Mouse (Mus musculus) liver, embryonic 14.5 days (tissue): Measurements from ENCODE around the gene Gm10135.
A peak's percentile ranks its signal among the peaks of the same experiment; 100 is the strongest.

Experiments
- CTCF ChIP-seq: IDR thresholded peaks from 2 replicates; pipeline ENCODE4 v1.5.1; 2016; ENCODE audit warnings: antibody characterized with exemption, low read depth, control low read depth
- EP300 ChIP-seq: IDR thresholded peaks from 2 replicates; pipeline ENCODE4 v1.6.1; 2016; ENCODE audit warnings: antibody characterized with exemption, low read depth

DNA sequence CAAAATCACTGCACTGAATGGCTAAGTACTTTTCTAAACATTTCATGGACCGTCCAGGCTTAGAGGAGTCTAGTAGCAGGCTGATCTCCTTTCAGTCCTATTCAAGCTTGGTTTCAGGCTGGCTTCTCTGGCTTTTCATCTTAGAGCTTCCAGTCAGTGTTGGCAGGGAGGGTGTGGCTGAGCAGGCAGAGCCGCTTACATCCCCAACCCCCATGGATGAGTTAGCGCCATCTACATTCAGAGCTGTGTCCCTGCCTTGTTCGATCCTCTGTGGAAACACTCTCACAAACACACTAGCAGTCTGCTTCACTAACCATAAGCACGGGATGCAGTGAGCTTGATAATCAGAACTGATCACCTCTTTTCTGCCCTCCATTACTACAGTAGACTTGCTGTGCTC is 1.6 kb downstream of the Gm10135 start:
- TF ChIP-seq EP300 (no peak), CTCF (0 out of 2 replicates have a peak, but pooled peaks have one; percentile 11)
